Mouse (Mus musculus): ENCODE measurements around the gene Unc80.

The Unc80 gene

GRCm38 (mm10) chr1:66702623-66703345 lies 234.6 kb downstream of the Unc80 start:
- in situ Hi-C loops (cut with MboI, MseI): loop anchor here in 1 of 2 experiments (10.0 kb wide), 1 partner anchor 1508 kb away; no protein-coding TSS in a partner anchor

DNA sequence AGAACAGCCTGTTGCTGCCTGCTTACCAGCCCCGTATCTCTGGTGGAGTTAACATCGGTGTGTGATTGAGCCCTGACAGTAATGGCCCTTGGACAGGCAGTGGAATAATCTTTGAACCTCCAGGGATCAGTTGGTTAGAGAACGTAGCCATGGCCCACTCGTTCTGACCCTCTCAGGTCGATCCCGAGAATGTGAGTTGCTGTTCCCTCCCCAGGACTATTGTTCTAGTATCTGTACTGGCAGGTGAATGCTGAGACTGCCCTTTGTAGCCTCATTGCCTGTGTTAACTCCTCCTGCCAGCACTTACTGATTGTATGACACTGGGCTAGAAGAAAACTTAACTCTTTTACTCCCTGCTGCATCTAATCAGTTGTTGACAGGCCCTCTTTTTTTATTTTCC lies 236.4 kb downstream of the Unc80 start:
- in situ Hi-C loops (cut with MboI, MseI): loop anchor here in 1 of 2 experiments (10.0 kb wide), 1 partner anchor 1510 kb away; no protein-coding TSS in a partner anchor

DNA sequence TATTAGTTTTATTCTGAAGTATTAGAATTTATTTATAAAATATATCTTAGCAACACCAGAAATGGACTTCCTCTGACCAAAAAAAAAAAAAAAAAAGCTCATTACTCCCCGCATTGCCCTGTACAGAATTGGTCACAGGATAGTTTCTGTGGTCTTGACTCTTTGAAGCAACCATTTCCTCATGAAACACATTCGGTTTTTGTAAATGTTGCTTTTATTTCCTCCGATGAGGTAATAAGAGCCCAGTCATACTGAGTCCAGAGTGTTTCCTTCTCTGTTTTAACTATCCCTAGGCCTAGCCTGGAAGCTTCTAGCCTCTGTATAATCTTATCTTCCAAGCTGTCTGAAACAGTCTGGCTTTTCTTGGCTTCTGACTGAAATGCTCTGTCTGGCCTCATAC lies 244.7 kb downstream of the Unc80 start:
- in situ Hi-C loops (cut with MboI, MseI): no loop called here

GRCm38 (mm10) chr1:66730581-66730980 lies 262.4 kb downstream of the Unc80 start:
- in situ Hi-C loops (cut with MboI, MseI): no loop called here

All from T-helper 17 cell (primary cell).